Mouse (Mus musculus): ENCODE results near the gene Gm14137.

GRCm38 (mm10) chr2:119190969-119191368, 16.7 kb downstream of the Gm14137 start:
- TF ChIP-seq SIN3A (IDR thresholded peaks at IDR 0.05; ENCODE audit: low read length) (no peak), RCOR1 (conservative IDR thresholded peaks at IDR 0.05; ENCODE audit: low read depth, low read length) (no peak), SMC3 (IDR thresholded peaks at IDR 0.05; ENCODE audit: low read depth, low read length) (no peak), MYC (IDR thresholded peaks at IDR 0.05; ENCODE audit: low read depth, low read length) (no peak), MAZ (IDR thresholded peaks at IDR 0.05; ENCODE audit: low read depth, low read length) (no peak), POLR2A (IDR thresholded peaks at IDR 0.05; ENCODE audit: low read depth, low read length) (no peak), CTCF (conservative IDR thresholded peaks at IDR 0.05 in 1 of 2, IDR thresholded peaks at IDR 0.05 in 1 of 2; ENCODE audit: low read depth in 2 of 2, low read length in 2 of 2) (no peak), ZMIZ1 (IDR thresholded peaks at IDR 0.05; ENCODE audit: low read depth, low read length) (no peak), JUN (IDR thresholded peaks at IDR 0.05; ENCODE audit: insufficient read depth, low read depth, low read length) (no peak), TBP (conservative IDR thresholded peaks at IDR 0.05; ENCODE audit: low read depth, low read length) (no peak), EP300 (IDR thresholded peaks at IDR 0.05; ENCODE audit: low read length) (no peak), HCFC1 (IDR thresholded peaks at IDR 0.05; ENCODE audit: low read depth, low read length) (no peak)
